Mouse (Mus musculus) G1E (cell line): Measurements from ENCODE around the gene Brip1. TPM values are rescaled to one million over a fixed set of nuclear protein-coding genes. Genes with fewer than 3 reads are reported as not detected.

Source experiments
- ATAC-seq: 2 replicates; pipeline ENCODE4 v1.8.0; 2016; ENCODE audit warnings: mild to moderate bottlenecking; ENCODE audit not compliant: insufficient number of reproducible peaks, poor library complexity, low FRiP score, severe bottlenecking; ENCODE audit errors: extremely low read depth
- DNase-seq: peaks from one replicate; pipeline ENCODE4 v3.0.0; 2012; ENCODE audit warnings: low spot score
- H3K27me3 ChIP-seq: 2 replicates; pipeline ENCODE4 v1.6.1; 2012; ENCODE audit warnings: mild to moderate bottlenecking, low read length, inconsistent platforms; ENCODE audit not compliant: insufficient read depth
- H3K36me3 ChIP-seq: replicated peaks from 2 replicates; pipeline ENCODE3; 2012; ENCODE audit warnings: mild to moderate bottlenecking, inconsistent platforms
- H3K4me1 ChIP-seq: 2 replicates; pipeline ENCODE4 v1.6.1; 2012; ENCODE audit warnings: low read depth, low read length, inconsistent platforms, mixed read lengths; ENCODE audit not compliant: insufficient read depth
- H3K4me3 ChIP-seq: 2 replicates; pipeline ENCODE4 v1.5.1; 2012; ENCODE audit warnings: low read depth, mild to moderate bottlenecking, inconsistent platforms, low read length, moderate library complexity, mixed read lengths
- H3K9me3 ChIP-seq: replicated peaks from 2 replicates; pipeline ENCODE4 v1.6.1; 2012; ENCODE audit warnings: inconsistent platforms
- CTCF ChIP-seq: IDR thresholded peaks from 2 replicates; pipeline ENCODE4 v1.5.1; 2012; ENCODE audit warnings: low read depth, low read length, inconsistent platforms, mixed read lengths
- GATA1 ChIP-seq: IDR thresholded peaks from 2 replicates; pipeline ENCODE4 v1.6.1; 2012; ENCODE audit warnings: borderline replicate concordance, low read length, inconsistent platforms, mixed read lengths
- GATA2 ChIP-seq: IDR thresholded peaks from 2 replicates; pipeline ENCODE4 v1.6.1; 2012; ENCODE audit warnings: low read depth, low read length, inconsistent platforms, borderline replicate concordance
- POLR2AphosphoS5 ChIP-seq: IDR thresholded peaks from 2 replicates; pipeline ENCODE4 v1.6.1; 2012; ENCODE audit warnings: low read depth, low read length, inconsistent platforms; ENCODE audit not compliant: insufficient replicate concordance
- TAL1 ChIP-seq: conservative IDR thresholded peaks from 2 replicates; pipeline ENCODE4 v1.6.1; 2012; ENCODE audit warnings: low read depth, low read length, inconsistent platforms, mixed read lengths
- polyA plus RNA-seq: library from polyadenylated mRNA; stranded (reverse); fragments of >175 nt; gene quantifications from 2 replicates; pipeline ENCODE4 v1.2.3, GENCODE M21; 2012
- total RNA-seq, 2 experiments: library from RNA; stranded (forward) in 1 of 2; stranded (reverse) in 1 of 2; fragments of 200-1000 nt in 1 of 2; fragments of >200 nt in 1 of 2; fragmentation: Nextera tagmentation in 1 of 2; gene quantifications; 2 replicates each; pipeline ENCODE4 v1.2.3; 2014 to 2017

The Brip1 gene
- total and polyA plus RNA-seq, 3 experiments = 1.1 to 23.0 (median 22.2) TPM

DNA sequence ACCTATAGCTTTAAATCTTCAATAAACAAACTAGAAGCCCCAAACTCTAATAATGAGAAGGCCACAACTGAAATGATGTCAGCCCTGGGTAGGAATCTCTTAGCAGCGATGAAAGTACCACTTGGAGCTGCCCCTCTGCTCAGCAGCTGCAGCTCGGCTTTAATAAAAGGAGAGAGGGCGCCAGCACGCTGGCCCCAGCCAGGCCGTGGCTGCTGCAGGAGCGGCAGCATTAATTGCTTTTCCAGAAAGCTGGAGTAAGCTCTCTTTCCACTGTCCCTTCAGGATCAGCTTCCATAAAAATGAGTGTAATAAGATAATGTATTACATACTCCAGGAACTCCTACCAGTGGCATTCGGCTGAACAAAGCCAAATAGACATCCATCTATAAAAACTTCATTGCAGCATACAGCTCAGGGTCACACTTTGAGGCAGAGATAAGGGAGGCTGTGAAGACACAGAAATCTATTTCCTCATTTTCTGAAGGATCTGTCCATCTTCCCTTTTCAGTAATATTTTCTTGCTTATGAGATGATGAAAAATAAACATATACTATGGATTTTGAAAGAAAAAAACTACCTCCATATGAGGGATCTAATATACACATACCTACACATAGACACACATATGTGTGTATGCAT lies 174.3 kb downstream of the Brip1 start:
- Histone ChIP-seq H3K9me3 (no peaks in the 10 kb centered on the region), H3K4me1 (no peaks in the 10 kb centered on the region), H3K36me3 (no peaks in the 10 kb centered on the region), H3K27me3 (peaks cover 5% of the 10 kb centered on the region), H3K4me3 (no peak overlapping the region)
- TF ChIP-seq CTCF = no peak
- no peak for TF ChIP-seq POLR2AphosphoS5
- TF ChIP-seq GATA1 = no peak
- TF ChIP-seq TAL1 = no peak
- no peak for TF ChIP-seq GATA2
- ATAC-seq = no peak
- DNase-seq = no peak

DNA sequence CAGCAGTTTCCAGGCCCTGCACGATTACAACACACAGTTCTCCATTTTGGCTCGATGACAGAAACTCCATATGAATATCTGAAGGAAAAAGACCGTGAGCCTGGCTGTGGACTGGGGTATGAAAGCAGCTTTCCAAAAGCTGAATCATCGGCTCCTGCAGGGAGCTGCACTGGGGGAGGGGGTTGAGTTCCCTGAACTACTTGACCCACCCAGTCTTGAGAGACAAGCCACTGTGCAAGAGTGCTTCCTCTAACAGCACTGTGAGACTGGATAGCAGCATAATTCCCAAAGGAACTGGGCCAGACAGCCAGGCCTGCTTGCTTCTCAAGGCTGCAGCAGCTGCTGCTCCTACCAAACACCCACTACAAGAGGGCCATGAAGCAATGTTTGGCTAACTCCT lies 178.6 kb downstream of the Brip1 start:
- no peaks in the 10 kb centered on the region for H3K4me1 ChIP-seq
- H3K36me3 ChIP-seq = no peaks in the 10 kb centered on the region
- H3K27me3 ChIP-seq = peaks cover 3% of the 10 kb centered on the region
- H3K4me3 ChIP-seq = no peak overlapping the region
- no peaks in the 10 kb centered on the region for H3K9me3 ChIP-seq
- DNase-seq (no peak), ATAC-seq (no peak)
- TF ChIP-seq GATA1 (no peak), POLR2AphosphoS5 (no peak), CTCF (no peak), GATA2 (no peak), TAL1 (no peak)

DNA sequence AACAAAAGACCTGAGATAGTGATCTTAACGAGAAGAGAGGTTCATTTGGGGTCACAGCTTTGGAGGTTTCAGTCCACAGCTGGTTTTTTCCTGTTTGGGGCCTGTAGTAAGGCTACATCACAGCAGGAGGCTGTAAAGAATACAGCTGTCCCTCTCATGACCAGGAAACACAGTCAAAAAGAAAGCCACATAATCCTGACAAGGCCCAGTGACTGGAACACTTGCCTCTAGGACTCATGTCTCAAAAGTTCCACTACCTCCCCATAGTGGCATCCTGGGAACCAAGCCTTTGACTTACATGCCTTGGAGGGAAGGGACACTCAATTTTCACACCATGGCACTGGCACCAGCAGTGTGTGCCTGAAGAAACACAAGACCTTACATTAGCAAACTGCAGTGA lies 181.0 kb downstream of the Brip1 start:
- Histone ChIP-seq H3K4me3 (no peak overlapping the region), H3K4me1 (no peaks in the 10 kb centered on the region), H3K27me3 (peaks cover 6% of the 10 kb centered on the region; the same call in 1 of the 2 replicates), H3K9me3 (no peaks in the 10 kb centered on the region), H3K36me3 (no peaks in the 10 kb centered on the region)
- DNase-seq = no peak
- TF ChIP-seq POLR2AphosphoS5 (no peak), GATA2 (no peak), TAL1 (no peak), CTCF (no peak), GATA1 (no peak)
- ATAC-seq = no peak

DNA sequence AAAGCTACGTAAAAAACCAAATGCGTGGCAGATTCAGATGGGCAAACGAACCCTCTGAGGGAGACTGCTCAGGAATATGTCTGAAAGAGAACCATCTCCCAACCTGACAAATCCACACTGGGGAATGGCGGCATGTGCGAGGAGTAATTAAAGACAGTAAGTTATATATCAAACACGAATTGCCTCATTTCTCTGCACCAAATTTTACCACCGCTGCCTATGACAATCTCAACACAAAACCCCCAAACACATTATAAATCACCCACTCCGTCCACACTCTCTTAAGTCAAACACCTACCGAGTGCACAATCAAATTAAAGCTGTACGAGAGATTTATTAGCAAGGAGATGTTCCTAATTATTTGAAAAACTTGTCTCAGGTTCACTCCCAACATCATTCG lies 184.8 kb downstream of the Brip1 start:
- no peaks in the 10 kb centered on the region for H3K4me1 ChIP-seq
- no peak for ATAC-seq
- peaks cover 9% of the 10 kb centered on the region; the same call in 1 of the 2 replicates for H3K27me3 ChIP-seq
- no peaks in the 10 kb centered on the region for H3K36me3 ChIP-seq
- DNase-seq = no peak
- H3K4me3 ChIP-seq = no peak overlapping the region
- H3K9me3 ChIP-seq = no peaks in the 10 kb centered on the region
- no peak for TF ChIP-seq GATA2
- no peak for TF ChIP-seq TAL1
- no peak for TF ChIP-seq GATA1
- no peak for TF ChIP-seq POLR2AphosphoS5
- no peak for TF ChIP-seq CTCF

DNA sequence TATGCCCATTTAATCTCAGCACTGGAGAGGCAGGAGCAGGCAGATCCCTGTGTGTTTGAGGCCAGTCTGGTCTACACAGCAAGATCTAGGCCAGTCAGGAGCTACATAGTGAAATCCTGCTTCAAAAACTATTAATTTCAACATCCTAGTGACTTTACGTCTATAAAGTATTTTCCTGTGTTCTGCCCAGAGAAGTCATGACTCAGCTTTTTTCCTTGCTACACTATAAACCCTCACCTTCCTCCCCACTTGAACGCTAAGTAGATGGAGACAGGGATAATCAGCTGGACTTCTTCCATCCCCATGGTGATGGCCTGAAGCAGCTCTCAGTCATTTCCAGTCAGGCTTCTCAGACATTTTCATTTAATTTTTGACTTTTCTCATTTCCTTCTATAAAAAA lies 187.9 kb downstream of the Brip1 start:
- peaks cover 9% of the 10 kb centered on the region; the same call in 1 of the 2 replicates for H3K27me3 ChIP-seq
- H3K4me1 ChIP-seq = no peaks in the 10 kb centered on the region; the same call in 1 of the 2 replicates
- no peak for DNase-seq
- no peak for ATAC-seq
- no peak for TF ChIP-seq GATA2
- TF ChIP-seq POLR2AphosphoS5 = no peak
- TF ChIP-seq CTCF = no peak
- TF ChIP-seq TAL1 = no peak
- no peak for TF ChIP-seq GATA1
- no peaks in the 10 kb centered on the region for H3K36me3 ChIP-seq
- no peak overlapping the region for H3K4me3 ChIP-seq
- H3K9me3 ChIP-seq = no peaks in the 10 kb centered on the region

DNA sequence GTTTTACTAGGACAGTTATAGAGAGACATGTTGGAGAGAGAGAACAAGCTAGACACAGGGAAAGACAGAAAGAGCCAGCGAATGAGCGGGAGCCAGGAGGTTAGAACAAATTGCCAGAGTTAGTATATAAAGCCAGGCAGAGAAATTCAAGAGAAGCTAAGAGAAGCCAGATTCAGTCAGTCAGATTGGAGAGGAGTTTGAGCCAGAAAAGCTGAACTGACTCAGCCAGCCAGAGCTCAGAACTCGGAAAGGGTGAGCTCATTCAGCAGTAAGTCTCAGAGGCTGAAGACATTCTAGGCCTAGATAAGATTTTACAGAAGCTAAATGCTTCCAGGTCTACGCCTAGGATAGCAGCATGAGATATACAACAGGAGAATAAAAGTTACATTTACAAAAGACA lies 190.5 kb downstream of the Brip1 start:
- Histone ChIP-seq H3K4me3 (no peak overlapping the region), H3K27me3 (peaks cover 13% of the 10 kb centered on the region), H3K4me1 (no peaks in the 10 kb centered on the region; the same call in 1 of the 2 replicates), H3K36me3 (no peaks in the 10 kb centered on the region), H3K9me3 (no peaks in the 10 kb centered on the region)
- ATAC-seq = no peak
- DNase-seq = no peak
- no peak for TF ChIP-seq GATA2
- TF ChIP-seq TAL1 = no peak
- TF ChIP-seq CTCF = no peak
- no peak for TF ChIP-seq POLR2AphosphoS5
- TF ChIP-seq GATA1 = no peak
